Mouse (Mus musculus) R1 (cell line): ENCODE results near the gene Dcx.

Experiments
- DNase-seq: peaks from one replicate; pipeline ENCODE4 v3.0.0-alpha.2; 2018; ENCODE audit warnings: low read depth, low spot score

Dcx gene

GRCm38 (mm10) chrX:143932958-143933357 is at the start of gene Dcx:
Gene Dcx, minus strand, starts transcription at chrX:143933311.
- DNase-seq, result no peak

GRCm38 (mm10) chrX:143966249-143966648 is 33.1 kb upstream of the Dcx start:
- DNase-seq, result no peak

GRCm38 (mm10) chrX:143933671-143934070 is 560 bp upstream of the Dcx start:
- no peak for DNase-seq

- DNase-seq, result no peak
These were observed 581 bp downstream of the Dcx start for GRCm38 (mm10) chrX:143932530-143932929.

- DNase-seq, result peak; percentile 2
These were observed 1.5 kb downstream of the Dcx start for GRCm38 (mm10) chrX:143931400-143932185.

GRCm38 (mm10) chrX:143922070-143922469 is 11.0 kb downstream of the Dcx start:
- DNase-seq, result no peak

GRCm38 (mm10) chrX:143906699-143907471 is 26.2 kb downstream of the Dcx start:
- DNase-seq, result peak; percentile 16

GRCm38 (mm10) chrX:143904689-143905088 is 28.4 kb downstream of the Dcx start:
- DNase-seq, result peak; percentile 35

- DNase-seq, result no peak
These were observed 30.8 kb downstream of the Dcx start for GRCm38 (mm10) chrX:143902300-143902699.

- DNase-seq, result no peak
These were observed 35.5 kb downstream of the Dcx start for GRCm38 (mm10) chrX:143897363-143898285.

GRCm38 (mm10) chrX:143896936-143897335 is 36.2 kb downstream of the Dcx start:
- DNase-seq, result no peak

- DNase-seq, result no peak
These were observed 39.9 kb downstream of the Dcx start for GRCm38 (mm10) chrX:143893180-143893579.

GRCm38 (mm10) chrX:143885765-143886164 is 47.3 kb downstream of the Dcx start:
- no peak for DNase-seq

- DNase-seq, result no peak
These were observed 48.2 kb downstream of the Dcx start for GRCm38 (mm10) chrX:143884953-143885352.

GRCm38 (mm10) chrX:143884299-143884698 is 48.8 kb downstream of the Dcx start:
- no peak for DNase-seq

GRCm38 (mm10) chrX:143881806-143882468 is 51.2 kb downstream of the Dcx start:
- DNase-seq, result peak; percentile 2

- DNase-seq, result no peak
These were observed 53.5 kb downstream of the Dcx start for GRCm38 (mm10) chrX:143879631-143880030.

GRCm38 (mm10) chrX:143867129-143867664 is 65.9 kb downstream of the Dcx start:
- no peak for DNase-seq

GRCm38 (mm10) chrX:143851351-143851750 is 81.8 kb downstream of the Dcx start:
- no peak for DNase-seq

GRCm38 (mm10) chrX:143849969-143850368 is 83.1 kb downstream of the Dcx start:
- no peak for DNase-seq

- no peak for DNase-seq
These were observed 86.5 kb downstream of the Dcx start for GRCm38 (mm10) chrX:143846637-143847036.
